Mouse (Mus musculus) limb, embryonic 14.5 days (tissue): ENCODE measurements at regions not wholly inside any gene's neighbourhood (a gene's known extent, or its start where the extent isn't known, plus 50 kb on each side); places are given as distances from the start of the nearest gene placed in this dataset.

Experiments used
- ATAC-seq: fragments of 200-750 bp; cut with Nextera tagmentation; 2 replicates; pipeline ENCODE4 v1.8.0; 2017; ENCODE audit warnings: low read depth, moderate number of reproducible peaks, moderate TSS enrichment; ENCODE audit not compliant: low FRiP score
- DNase-seq: peaks from one replicate; pipeline ENCODE4 v3.0.0-alpha.2; 2015; ENCODE audit warnings: low spot score
- H3K27ac ChIP-seq: fragments of 300-500 bp; sonication (generic); replicated peaks from 2 replicates; pipeline ENCODE4 v1.5.1; 2014; ENCODE audit warnings: low read depth, mild to moderate bottlenecking, low read length, moderate library complexity, mixed read lengths
- H3K27me3 ChIP-seq: fragments of 300-500 bp; sonication (generic); 2 replicates; pipeline ENCODE4 v1.6.1; 2014; ENCODE audit warnings: low read length, mixed read lengths; ENCODE audit not compliant: control insufficient read depth, insufficient read depth
- H3K36me3 ChIP-seq: fragments of 300-500 bp; sonication (generic); 2 replicates; pipeline ENCODE4 v1.6.1; 2014; ENCODE audit warnings: mild to moderate bottlenecking, low read length, moderate library complexity, mixed read lengths; ENCODE audit not compliant: control insufficient read depth, insufficient read depth
- H3K4me1 ChIP-seq: fragments of 300-500 bp; sonication (generic); 2 replicates; pipeline ENCODE4 v1.6.1; 2014; ENCODE audit warnings: antibody characterized with exemption, low read length, mixed read lengths; ENCODE audit not compliant: control insufficient read depth, insufficient read depth
- H3K4me2 ChIP-seq: fragments of 300-500 bp; sonication (generic); replicated peaks from 2 replicates; pipeline ENCODE4 v1.6.1; 2014; ENCODE audit warnings: low read depth, mild to moderate bottlenecking, low read length, moderate library complexity; ENCODE audit not compliant: severe bottlenecking
- H3K4me3 ChIP-seq: fragments of 300-500 bp; sonication (generic); replicated peaks from 2 replicates; pipeline ENCODE4 v1.5.1; 2014; ENCODE audit warnings: low read length
- H3K9ac ChIP-seq: fragments of 300-500 bp; sonication (generic); 2 replicates; pipeline ENCODE4 v1.6.1; 2014; ENCODE audit warnings: mild to moderate bottlenecking, low read depth, low read length, moderate library complexity; ENCODE audit not compliant: severe bottlenecking
- H3K9me3 ChIP-seq: fragments of 300-500 bp; sonication (generic); 2 replicates; pipeline ENCODE4 v1.6.1; 2016; ENCODE audit warnings: low read length; ENCODE audit not compliant: control insufficient read depth
- POLR2A ChIP-seq: fragments of 200-500 bp; IDR thresholded peaks from 2 replicates; pipeline ENCODE4 v1.8.0; 2012; ENCODE audit warnings: inconsistent platforms, mild to moderate bottlenecking, moderate library complexity, borderline replicate concordance; ENCODE audit not compliant: insufficient read depth, insufficient read length; ENCODE audit errors: extremely low read depth
- WGBS: fragments of 180-500 bp; shearing (Covaris S2); extraction: QIAGEN DNeasy Blood & Tissue Kit; methylation state at CpG from one replicate; pipeline ENCODE4 v1.1.7; 2014; 5-methylcytosine and 5-hydroxymethylcytosine counted together

GRCm38 (mm10) chr3:9148605-9149004 lies 461.3 kb downstream of the Zfp704 start:
- TF ChIP-seq POLR2A, result no peak
- H3K36me3 ChIP-seq, result no peaks in the 10 kb centered on the region
- no peak overlapping the region for H3K4me3 ChIP-seq
- 80% methylated on average over 5 of the region's 5 CpGs for WGBS
- no peak overlapping the region for H3K9ac ChIP-seq
- H3K9me3 ChIP-seq, result no peaks in the 10 kb centered on the region; the same call in 1 of the 2 replicates
- H3K27me3 ChIP-seq, result no peaks in the 10 kb centered on the region
- H3K4me2 ChIP-seq, result no peak overlapping the region
- ATAC-seq, result no peak
- no peaks in the 10 kb centered on the region for H3K4me1 ChIP-seq
- DNase-seq, result no peak
- H3K27ac ChIP-seq, result no peak overlapping the region

GRCm38 (mm10) chr3:9146481-9146880 lies 463.4 kb downstream of the Zfp704 start:
- no peak for ATAC-seq
- Histone ChIP-seq H3K9me3 (no peaks in the 10 kb centered on the region; the same call in 1 of the 2 replicates), H3K36me3 (no peaks in the 10 kb centered on the region), H3K4me3 (no peak overlapping the region), H3K4me2 (no peak overlapping the region), H3K9ac (no peak overlapping the region), H3K27ac (no peak overlapping the region), H3K4me1 (no peaks in the 10 kb centered on the region), H3K27me3 (no peaks in the 10 kb centered on the region)
- no peak for TF ChIP-seq POLR2A
- DNase-seq, result no peak
- WGBS, result 48% methylated on average over 6 of the region's 6 CpGs

DNA sequence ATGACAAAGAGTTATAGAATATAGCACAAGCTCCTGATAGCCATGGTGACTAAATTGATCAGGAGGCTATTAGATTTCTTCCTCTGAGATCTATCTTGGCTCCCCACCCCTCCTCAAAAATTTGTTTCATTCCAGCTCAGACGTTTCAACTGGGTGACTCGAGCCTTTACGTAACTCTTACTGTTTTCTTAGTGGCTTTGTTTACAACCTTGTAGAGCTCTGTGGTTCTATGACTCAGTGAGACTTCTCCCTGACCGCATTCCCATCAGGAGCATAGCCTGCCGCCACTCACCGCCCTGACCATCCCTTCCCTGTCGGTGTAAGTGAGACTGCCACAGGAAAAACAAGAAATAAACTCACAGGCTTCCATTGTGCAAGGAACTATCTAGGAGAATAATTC lies 464.3 kb downstream of the Zfp704 start:
- Histone ChIP-seq H3K4me1 (no peaks in the 10 kb centered on the region), H3K9ac (no peak overlapping the region), H3K27ac (no peak overlapping the region), H3K27me3 (no peaks in the 10 kb centered on the region), H3K4me2 (no peak overlapping the region), H3K36me3 (no peaks in the 10 kb centered on the region), H3K9me3 (no peaks in the 10 kb centered on the region; the same call in 1 of the 2 replicates), H3K4me3 (no peak overlapping the region)
- WGBS, result 85% methylated on average over 7 of the region's 7 CpGs
- DNase-seq (no peak), ATAC-seq (no peak)
- no peak for TF ChIP-seq POLR2A

GRCm38 (mm10) chr3:9141836-9142235 lies 468.0 kb downstream of the Zfp704 start:
- ATAC-seq (no peak), DNase-seq (no peak)
- no peak overlapping the region for H3K9ac ChIP-seq
- no peak overlapping the region for H3K27ac ChIP-seq
- H3K4me2 ChIP-seq, result no peak overlapping the region
- H3K36me3 ChIP-seq, result no peaks in the 10 kb centered on the region
- TF ChIP-seq POLR2A, result no peak
- 78% methylated on average over 5 of the region's 5 CpGs for WGBS
- no peaks in the 10 kb centered on the region; the same call in 1 of the 2 replicates for H3K9me3 ChIP-seq
- H3K27me3 ChIP-seq, result no peaks in the 10 kb centered on the region
- H3K4me1 ChIP-seq, result no peaks in the 10 kb centered on the region
- H3K4me3 ChIP-seq, result no peak overlapping the region

GRCm38 (mm10) chr3:9137131-9137874 lies 472.6 kb downstream of the Zfp704 start:
- 71% methylated on average over 22 of the region's 22 CpGs for WGBS
- Histone ChIP-seq H3K4me1 (no peaks in the 10 kb centered on the region), H3K4me2 (no peak overlapping the region), H3K4me3 (no peak overlapping the region), H3K27ac (no peak overlapping the region), H3K9me3 (no peaks in the 10 kb centered on the region), H3K36me3 (no peaks in the 10 kb centered on the region), H3K27me3 (no peaks in the 10 kb centered on the region), H3K9ac (no peak overlapping the region)
- no peak for TF ChIP-seq POLR2A
- ATAC-seq (no peak), DNase-seq (no peak)
